Mouse (Mus musculus) megakaryocyte, embryonic 14.5 days (primary cell): ENCODE data around the gene Aldh2.

ENCODE experiments used
- FLI1 ChIP-seq: IDR thresholded peaks from 2 replicates; pipeline ENCODE4 v1.6.1; 2012; ENCODE audit warnings: low read length, inconsistent platforms, mixed read lengths
- GATA1 ChIP-seq: IDR thresholded peaks from 3 replicates; pipeline ENCODE4 v1.6.1; 2012; ENCODE audit warnings: mixed read lengths, low read length, inconsistent platforms, borderline replicate concordance

DNA sequence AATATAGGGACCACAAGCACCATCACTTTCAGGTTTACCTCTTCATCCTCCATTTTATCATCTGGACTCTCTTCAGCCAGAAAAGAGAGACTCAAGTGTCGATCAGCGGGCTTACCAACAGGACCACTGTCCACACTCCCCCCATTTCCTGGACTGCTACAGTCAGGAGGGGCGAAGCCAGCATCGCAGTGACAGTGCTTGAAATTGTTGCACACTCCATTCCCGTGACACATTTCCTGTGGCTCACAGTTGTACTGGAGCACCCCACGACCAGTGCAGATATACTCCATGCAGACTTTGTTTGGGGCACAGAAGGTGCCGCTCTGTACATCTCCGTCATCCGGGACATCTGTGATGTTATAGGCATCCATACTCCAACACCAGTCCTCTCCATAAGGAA, 74.6 kb downstream of the Aldh2 start:
- TF ChIP-seq GATA1 (no peak), FLI1 (no peak)
